Mouse (Mus musculus): Measurements from ENCODE around the gene Cldn7. TPM values are rescaled to one million over a fixed set of nuclear protein-coding genes. Genes with fewer than 3 reads are reported as not detected.

Gene Cldn7
- polyA plus RNA-seq, 1 experiment from 2014 or later = 17.1 TPM

DNA sequence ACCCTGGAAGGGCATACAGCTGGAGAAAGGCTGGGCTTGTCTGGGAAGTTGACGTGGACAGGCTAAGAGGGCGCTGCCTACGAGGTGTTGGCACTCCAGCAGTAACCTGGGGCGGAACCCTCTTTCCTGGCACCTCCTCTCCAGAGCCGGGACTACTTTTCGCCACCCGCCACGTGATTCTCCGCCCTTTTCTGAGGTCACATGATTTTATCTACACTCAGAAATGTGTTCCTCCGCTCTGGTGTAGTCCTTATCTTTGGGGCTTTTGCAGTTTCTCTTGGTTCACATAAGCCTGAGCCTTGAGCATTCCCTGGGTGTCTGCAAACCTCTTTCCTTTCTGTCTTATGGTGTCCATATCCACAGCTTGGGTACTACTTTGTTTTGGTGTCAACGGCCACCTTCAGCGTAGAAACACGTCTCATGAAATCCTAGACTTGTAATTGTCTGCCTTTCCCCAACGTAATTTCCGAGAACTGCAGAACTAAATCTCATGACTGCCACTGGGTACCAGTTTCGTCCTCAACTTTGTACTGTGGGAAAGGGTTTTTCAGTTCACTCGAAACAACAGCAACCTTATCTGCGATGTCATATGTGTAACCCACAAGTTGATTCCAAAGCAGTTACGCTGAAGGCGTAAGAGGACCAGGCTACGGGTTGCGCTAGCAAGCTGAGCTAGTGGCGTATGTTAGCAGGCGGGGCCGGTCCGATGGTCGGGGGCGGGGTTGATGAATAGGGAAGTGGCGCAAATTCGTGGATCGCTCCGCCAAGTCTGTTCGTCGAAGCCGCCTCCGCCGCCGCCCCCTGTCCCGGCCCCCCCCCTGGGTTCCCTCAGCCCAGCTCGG, 26.5 kb downstream of the Cldn7 start, which contains the start of gene Gabarap:
TSS of gene Gabarap (plus strand) at position 294 of the 842 bp plus-strand sequence.
- no peaks in the 10 kb centered on the region; the same call in 1 of the 2 replicates for H3K4me1 ChIP-seq (ENCODE audit: control insufficient read depth, insufficient read depth, low read length)
- H3K27me3 ChIP-seq (ENCODE audit: control insufficient read depth, insufficient read depth, low read length) = no peaks in the 10 kb centered on the region
- under 1% methylated on average over 40 of the region's 40 CpGs for WGBS
- H3K9ac ChIP-seq (replicated peaks; ENCODE audit: low read length) = peak within 1 kb of the TSS; percentile 86
- H3K9me3 ChIP-seq (replicated peaks; ENCODE audit: control insufficient read depth, low read length) = no peaks in the 10 kb centered on the region
- H3K4me2 ChIP-seq (ENCODE audit: low read depth, low read length) = peak within 1 kb of the TSS; percentile 82
- peak; percentile 45 for ATAC-seq (replicated peaks; ENCODE audit: insufficient number of reproducible peaks, low FRiP score, low TSS enrichment, low read depth)
- H3K36me3 ChIP-seq (replicated peaks; ENCODE audit: control insufficient read depth, insufficient read depth, low read depth, low read length) = peaks cover 13% of the 10 kb centered on the region
- DNase-seq (ENCODE audit: low spot score) = peak; percentile 97
- H3K4me3 ChIP-seq (ENCODE audit: low read depth, low read length) = peak within 1 kb of the TSS; percentile 74
- H3K27ac ChIP-seq (replicated peaks; ENCODE audit: low read depth, low read length) = peak within 1 kb of the TSS; percentile 81

DNA sequence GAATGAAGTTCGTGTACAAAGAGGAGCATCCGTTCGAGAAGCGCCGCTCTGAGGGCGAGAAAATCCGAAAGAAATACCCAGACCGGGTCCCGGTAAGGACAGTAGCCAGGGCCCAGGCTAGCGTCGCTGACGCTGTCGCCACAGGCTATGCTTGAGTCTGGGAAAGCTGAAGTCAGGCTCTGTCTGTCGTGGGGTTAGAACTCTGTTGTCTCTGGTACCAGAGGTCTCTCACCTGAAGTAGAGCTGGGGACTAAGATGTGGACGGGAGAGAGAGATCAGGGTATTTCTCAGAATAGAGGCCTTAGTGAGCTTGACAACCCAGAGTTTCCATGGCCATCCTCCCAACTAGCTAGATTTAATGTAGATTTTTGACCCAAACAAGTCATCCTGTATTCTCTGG, 27.1 kb downstream of the Cldn7 start:
- Histone ChIP-seq H3K27me3 (ENCODE audit: control insufficient read depth, insufficient read depth, low read length) (no peaks in the 10 kb centered on the region), H3K4me1 (ENCODE audit: control insufficient read depth, insufficient read depth, low read length) (no peaks in the 10 kb centered on the region; the same call in 1 of the 2 replicates), H3K9me3 (replicated peaks; ENCODE audit: control insufficient read depth, low read length) (no peaks in the 10 kb centered on the region), H3K4me2 (ENCODE audit: low read depth, low read length) (peak overlapping the region; percentile 82), H3K36me3 (replicated peaks; ENCODE audit: control insufficient read depth, insufficient read depth, low read depth, low read length) (peaks cover 13% of the 10 kb centered on the region), H3K9ac (replicated peaks; ENCODE audit: low read length) (peak overlapping the region; percentile 86), H3K27ac (replicated peaks; ENCODE audit: low read depth, low read length) (peak overlapping the region; percentile 81), H3K4me3 (ENCODE audit: low read depth, low read length) (peak overlapping the region; percentile 74)
- 0% methylated on average over 15 of the region's 15 CpGs for WGBS
- ATAC-seq (replicated peaks; ENCODE audit: insufficient number of reproducible peaks, low FRiP score, low TSS enrichment, low read depth) (no peak), DNase-seq (ENCODE audit: low spot score) (no peak)

DNA sequence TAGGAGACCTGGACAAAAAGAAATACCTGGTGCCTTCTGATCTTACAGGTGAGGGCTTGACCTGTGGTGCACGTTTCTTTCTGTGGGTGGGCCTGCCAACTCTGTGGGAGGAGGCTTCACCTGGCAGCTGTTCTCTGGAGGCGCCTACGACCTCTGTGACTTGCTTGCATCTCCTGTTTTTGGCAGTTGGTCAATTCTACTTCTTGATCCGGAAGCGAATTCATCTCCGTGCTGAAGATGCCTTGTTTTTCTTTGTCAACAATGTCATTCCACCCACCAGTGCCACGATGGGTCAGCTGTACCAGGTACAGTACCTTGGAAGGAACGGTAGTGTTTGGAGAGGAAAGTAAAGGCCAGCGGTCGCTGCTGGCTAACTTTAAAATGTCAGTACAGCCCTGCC, 27.8 kb downstream of the Cldn7 start:
- H3K4me1 ChIP-seq (ENCODE audit: control insufficient read depth, insufficient read depth, low read length) = no peaks in the 10 kb centered on the region; the same call in 1 of the 2 replicates
- WGBS = 85% methylated on average over 10 of the region's 10 CpGs
- DNase-seq (ENCODE audit: low spot score) = no peak
- no peak overlapping the region for H3K27ac ChIP-seq (replicated peaks; ENCODE audit: low read depth, low read length)
- H3K27me3 ChIP-seq (ENCODE audit: control insufficient read depth, insufficient read depth, low read length) = no peaks in the 10 kb centered on the region
- H3K4me2 ChIP-seq (ENCODE audit: low read depth, low read length) = peak overlapping the region; percentile 82
- no peak for ATAC-seq (replicated peaks; ENCODE audit: insufficient number of reproducible peaks, low FRiP score, low TSS enrichment, low read depth)
- peak overlapping the region; percentile 74; the same call in 1 of the 2 replicates for H3K4me3 ChIP-seq (ENCODE audit: low read depth, low read length)
- peak overlapping the region; percentile 41; the same call in 1 of the 2 replicates for H3K9ac ChIP-seq (replicated peaks; ENCODE audit: low read length)
- H3K36me3 ChIP-seq (replicated peaks; ENCODE audit: control insufficient read depth, insufficient read depth, low read depth, low read length) = peaks cover 13% of the 10 kb centered on the region
- no peaks in the 10 kb centered on the region for H3K9me3 ChIP-seq (replicated peaks; ENCODE audit: control insufficient read depth, low read length)

DNA sequence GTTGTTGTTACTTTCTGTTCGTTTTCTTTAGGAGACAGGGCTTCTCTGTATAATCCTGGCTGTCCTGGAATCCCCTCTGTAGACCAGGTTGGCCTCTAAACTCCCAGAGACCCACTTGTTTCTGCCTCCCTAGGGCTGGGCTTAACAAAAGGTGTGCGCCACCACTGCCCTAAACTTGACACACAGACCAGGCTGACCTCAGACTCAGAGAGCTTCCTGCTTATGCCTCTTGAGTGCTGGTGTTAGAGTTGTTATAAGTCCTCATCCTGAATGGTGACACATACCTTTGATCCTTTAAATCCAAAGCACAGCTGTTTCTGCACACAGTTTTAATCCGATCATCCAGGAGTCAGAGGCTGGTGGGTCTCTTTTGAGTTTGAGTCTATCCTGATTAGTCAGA, 28.4 kb downstream of the Cldn7 start:
- WGBS = 82% methylated on average over 3 of the region's 3 CpGs
- Histone ChIP-seq H3K4me1 (ENCODE audit: control insufficient read depth, insufficient read depth, low read length) (no peaks in the 10 kb centered on the region; the same call in 1 of the 2 replicates), H3K27me3 (ENCODE audit: control insufficient read depth, insufficient read depth, low read length) (no peaks in the 10 kb centered on the region), H3K36me3 (replicated peaks; ENCODE audit: control insufficient read depth, insufficient read depth, low read depth, low read length) (peaks cover 13% of the 10 kb centered on the region), H3K27ac (replicated peaks; ENCODE audit: low read depth, low read length) (no peak overlapping the region), H3K9me3 (replicated peaks; ENCODE audit: control insufficient read depth, low read length) (no peaks in the 10 kb centered on the region), H3K9ac (replicated peaks; ENCODE audit: low read length) (no peak overlapping the region), H3K4me2 (ENCODE audit: low read depth, low read length) (no peak overlapping the region; the same call in 1 of the 2 replicates), H3K4me3 (ENCODE audit: low read depth, low read length) (no peak overlapping the region)
- ATAC-seq (replicated peaks; ENCODE audit: insufficient number of reproducible peaks, low FRiP score, low TSS enrichment, low read depth) (no peak), DNase-seq (ENCODE audit: low spot score) (no peak)

DNA sequence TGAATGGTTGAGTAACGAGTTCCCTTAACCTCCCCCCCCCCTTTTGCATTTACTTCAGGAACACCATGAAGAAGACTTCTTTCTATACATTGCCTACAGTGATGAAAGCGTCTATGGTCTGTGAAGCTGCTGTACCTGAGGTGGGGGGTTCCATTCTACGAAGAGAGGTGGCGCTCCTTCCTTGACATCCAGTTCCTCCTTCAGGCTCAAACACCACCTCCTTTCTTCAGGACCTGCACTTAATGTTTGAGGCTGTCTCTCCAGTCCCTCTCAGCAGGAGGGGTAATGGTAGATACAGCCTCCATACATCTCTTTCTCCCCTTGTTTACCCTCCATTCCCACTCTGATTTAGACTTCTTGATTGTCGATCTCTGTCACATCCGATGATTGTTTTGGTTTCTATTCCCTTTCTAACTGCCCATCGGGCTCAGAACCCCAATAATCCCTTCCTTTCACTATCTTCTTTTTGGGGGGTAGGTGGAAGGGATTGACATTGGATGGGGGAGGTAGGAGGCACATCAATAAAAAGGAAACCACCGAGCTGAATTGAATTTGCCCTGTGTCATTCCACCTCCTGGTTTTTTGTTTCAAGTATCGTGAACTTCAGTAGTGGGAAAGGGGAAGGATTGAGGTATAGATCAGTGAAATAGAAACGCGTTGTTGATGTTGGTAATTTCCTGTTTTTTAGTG, 30.0 kb downstream of the Cldn7 start:
- Histone ChIP-seq H3K27me3 (ENCODE audit: control insufficient read depth, insufficient read depth, low read length) (no peaks in the 10 kb centered on the region), H3K9ac (replicated peaks; ENCODE audit: low read length) (no peak overlapping the region), H3K9me3 (replicated peaks; ENCODE audit: control insufficient read depth, low read length) (no peaks in the 10 kb centered on the region), H3K4me3 (ENCODE audit: low read depth, low read length) (peak overlapping the region; percentile 98; the same call in 1 of the 2 replicates), H3K27ac (replicated peaks; ENCODE audit: low read depth, low read length) (no peak overlapping the region), H3K36me3 (replicated peaks; ENCODE audit: control insufficient read depth, insufficient read depth, low read depth, low read length) (peaks cover 11% of the 10 kb centered on the region), H3K4me1 (ENCODE audit: control insufficient read depth, insufficient read depth, low read length) (no peaks in the 10 kb centered on the region; the same call in none of the 2 replicates), H3K4me2 (ENCODE audit: low read depth, low read length) (no peak overlapping the region)
- ATAC-seq (replicated peaks; ENCODE audit: insufficient number of reproducible peaks, low FRiP score, low TSS enrichment, low read depth) (no peak), DNase-seq (ENCODE audit: low spot score) (no peak)
- WGBS = 85% methylated on average over 11 of the region's 11 CpGs

DNA sequence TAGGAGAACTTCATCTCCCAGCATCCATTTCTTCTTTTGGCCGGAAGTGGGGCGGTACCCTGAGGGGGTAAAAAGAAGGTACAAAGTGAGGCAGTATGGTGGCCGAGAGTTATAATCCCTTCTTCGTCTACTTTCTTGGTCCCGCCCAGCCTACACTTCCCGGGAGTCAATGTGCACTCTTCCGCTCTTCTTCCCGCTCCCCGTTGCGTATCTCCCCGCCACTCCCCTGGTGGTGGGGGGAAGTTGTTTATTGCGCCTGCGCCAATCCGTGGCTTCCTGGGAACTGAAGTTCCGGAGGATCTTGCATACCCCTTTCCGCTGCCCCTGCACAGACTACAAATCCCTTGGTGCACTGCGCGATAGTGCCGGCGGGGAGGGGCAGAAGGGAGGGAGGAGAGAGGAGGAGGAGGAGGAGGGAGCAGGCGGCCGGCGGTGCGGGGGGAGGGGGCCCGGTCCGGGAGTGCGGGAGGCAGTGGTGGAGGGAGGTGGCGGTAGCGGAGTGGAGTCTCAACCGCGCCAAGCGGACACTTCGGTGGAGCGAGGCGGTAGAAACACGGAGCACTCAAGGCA, 30.9 kb downstream of the Cldn7 start, which contains the start of gene Phf23:
TSS of gene Phf23 (plus strand) at position 387 of the 570 bp plus-strand sequence.
- Histone ChIP-seq H3K27ac (replicated peaks; ENCODE audit: low read depth, low read length) (peak within 1 kb of the TSS; percentile 97), H3K4me2 (ENCODE audit: low read depth, low read length) (peak within 1 kb of the TSS; percentile 50), H3K4me1 (ENCODE audit: control insufficient read depth, insufficient read depth, low read length) (no peaks in the 10 kb centered on the region; the same call in none of the 2 replicates), H3K36me3 (replicated peaks; ENCODE audit: control insufficient read depth, insufficient read depth, low read depth, low read length) (peaks cover 11% of the 10 kb centered on the region), H3K27me3 (ENCODE audit: control insufficient read depth, insufficient read depth, low read length) (no peaks in the 10 kb centered on the region), H3K9ac (replicated peaks; ENCODE audit: low read length) (peak within 1 kb of the TSS; percentile 98), H3K4me3 (ENCODE audit: low read depth, low read length) (peak within 1 kb of the TSS; percentile 98), H3K9me3 (replicated peaks; ENCODE audit: control insufficient read depth, low read length) (no peaks in the 10 kb centered on the region)
- WGBS = 0% methylated on average over 35 of the region's 36 CpGs
- peak; percentile 77 for ATAC-seq (replicated peaks; ENCODE audit: insufficient number of reproducible peaks, low FRiP score, low TSS enrichment, low read depth)
- DNase-seq (ENCODE audit: low spot score) = peak; percentile 98

DNA sequence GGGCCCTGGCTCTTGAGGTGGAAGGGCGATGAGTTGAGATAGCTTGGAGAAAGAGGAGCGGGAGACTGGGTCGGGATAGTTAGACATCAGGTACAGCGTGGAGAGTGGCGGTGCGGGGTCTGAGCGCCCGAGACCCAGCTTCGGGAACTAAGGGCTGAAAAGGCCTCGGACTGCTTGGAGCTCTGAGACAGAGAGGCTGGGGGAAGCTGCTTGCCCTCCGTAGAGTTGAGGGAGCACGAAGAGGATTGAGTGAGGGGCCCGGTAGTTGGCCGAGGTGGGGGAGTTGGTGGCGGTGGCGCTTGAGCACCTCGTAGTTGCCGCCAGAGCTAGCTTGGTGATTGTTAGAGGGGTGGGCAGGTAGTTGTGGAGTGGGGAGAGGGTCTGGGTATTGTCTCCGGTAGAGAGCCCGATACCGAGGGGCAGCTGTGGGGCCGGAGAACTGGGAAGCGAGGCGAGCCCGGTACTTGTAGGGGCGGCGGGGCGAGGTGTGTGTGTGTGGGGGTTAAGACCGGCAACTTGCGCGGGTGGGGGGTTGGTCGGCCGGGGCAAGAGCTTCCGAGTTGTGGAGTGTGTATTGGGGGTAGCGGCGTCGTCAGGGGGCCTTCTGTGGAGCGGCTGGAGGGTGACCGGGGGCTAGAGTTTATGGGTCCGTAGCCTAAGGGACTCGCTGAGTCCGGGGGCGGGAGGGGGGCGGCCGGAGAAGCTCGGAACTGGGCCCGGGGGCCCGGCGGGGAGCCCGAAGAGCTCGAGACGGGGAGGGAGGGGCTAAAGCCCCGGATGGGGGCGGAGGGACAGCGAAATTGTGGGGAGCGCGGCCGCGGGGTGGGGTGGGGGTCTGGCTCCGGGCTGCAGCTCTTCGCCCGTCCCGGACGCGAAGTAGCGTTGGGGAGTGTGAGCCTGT, 31.8 kb downstream of the Cldn7 start:
- ATAC-seq (replicated peaks; ENCODE audit: insufficient number of reproducible peaks, low FRiP score, low TSS enrichment, low read depth) = 0 out of 2 replicates have a peak, but pooled peaks have one; percentile 0
- peak overlapping the region; percentile 98 for H3K9ac ChIP-seq (replicated peaks; ENCODE audit: low read length)
- H3K4me3 ChIP-seq (ENCODE audit: low read depth, low read length) = peak overlapping the region; percentile 98
- WGBS = under 1% methylated on average over 58 of the region's 66 CpGs
- no peaks in the 10 kb centered on the region for H3K27me3 ChIP-seq (ENCODE audit: control insufficient read depth, insufficient read depth, low read length)
- H3K4me1 ChIP-seq (ENCODE audit: control insufficient read depth, insufficient read depth, low read length) = no peaks in the 10 kb centered on the region; the same call in none of the 2 replicates
- H3K9me3 ChIP-seq (replicated peaks; ENCODE audit: control insufficient read depth, low read length) = no peaks in the 10 kb centered on the region
- peak overlapping the region; percentile 97 for H3K27ac ChIP-seq (replicated peaks; ENCODE audit: low read depth, low read length)
- peaks cover 11% of the 10 kb centered on the region for H3K36me3 ChIP-seq (replicated peaks; ENCODE audit: control insufficient read depth, insufficient read depth, low read depth, low read length)
- DNase-seq (ENCODE audit: low spot score) = peak; percentile 69
- H3K4me2 ChIP-seq (ENCODE audit: low read depth, low read length) = peak overlapping the region; percentile 50
